Mouse (Mus musculus) left cerebral cortex, postnatal 4 days (tissue): ENCODE results near the gene Gm14295. TPM values are rescaled to one million over a fixed set of nuclear protein-coding genes. Genes with fewer than 3 reads are reported as not detected.
"Not testable (repeated sequence)": the region's sequence is repeated elsewhere in the genome, so short reads cannot be mapped to it uniquely, and the experiment has no call there.

ENCODE experiments used
- DNase-seq: peaks from one replicate; pipeline ENCODE4 v3.0.0-alpha.2; 2022
- intact Hi-C: fragments of 180-260 bp; cut with DNase I; formaldehyde crosslinking; loops from one replicate; pipeline ENCODE4 v1.15.1; 2025
- total RNA-seq, 2 experiments: library from RNA; stranded (reverse); gene quantifications; 2 replicates each; pipeline ENCODE4 v1.2.3; 2021

Gm14295 gene
- 10 to 100 TPM in 1 of 2 experiments, 1 to 10 TPM in 1; 8.9 to 12.6 TPM for total RNA-seq

DNA sequence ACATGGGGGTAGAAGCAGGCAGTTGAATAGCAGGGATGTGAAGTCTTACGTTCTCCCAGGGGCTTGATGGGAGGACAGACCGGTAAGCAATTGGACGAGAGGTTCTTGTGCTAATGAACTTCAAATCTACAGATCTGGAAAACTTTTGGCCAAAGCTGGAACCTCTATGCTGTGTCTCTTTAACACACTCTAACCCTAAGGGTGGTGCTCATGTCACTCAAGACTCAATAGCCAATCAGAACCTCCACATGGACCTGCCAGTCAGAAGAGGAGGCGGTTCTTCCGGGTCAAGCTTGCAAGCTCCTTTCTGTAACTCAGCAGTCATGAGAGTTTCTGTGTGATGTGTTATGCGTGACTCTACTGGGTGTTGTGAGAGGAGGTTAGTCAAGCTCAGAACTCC, at the start of gene Gm14295:
Gm14295 (plus strand) TSS at position 301 of the 400 bp plus-strand sequence.
- DNase-seq, intact Hi-C loops: not testable (repeated sequence)

DNA sequence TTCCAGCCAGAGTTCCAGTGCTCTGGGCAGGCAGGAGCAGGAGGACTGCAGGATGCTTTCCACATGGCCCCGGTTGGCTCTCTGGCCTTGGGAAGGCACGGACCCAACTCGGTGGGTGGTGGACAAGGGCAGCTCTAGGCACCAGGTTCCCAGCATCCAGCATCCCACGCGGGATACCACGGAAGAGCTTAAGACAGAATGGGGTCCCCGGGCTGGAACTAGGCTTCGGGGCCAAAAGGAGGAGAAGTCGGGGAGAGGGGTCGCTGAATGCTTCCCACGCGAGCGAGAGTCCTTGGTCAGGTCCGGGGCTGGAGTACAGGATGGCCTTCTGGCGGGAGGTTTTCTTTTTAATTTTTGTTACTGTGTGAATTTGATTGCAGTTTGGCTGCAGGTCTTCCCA, 373 bp downstream of the Gm14295 start:
- DNase-seq, intact Hi-C loops: not testable (repeated sequence)

DNA sequence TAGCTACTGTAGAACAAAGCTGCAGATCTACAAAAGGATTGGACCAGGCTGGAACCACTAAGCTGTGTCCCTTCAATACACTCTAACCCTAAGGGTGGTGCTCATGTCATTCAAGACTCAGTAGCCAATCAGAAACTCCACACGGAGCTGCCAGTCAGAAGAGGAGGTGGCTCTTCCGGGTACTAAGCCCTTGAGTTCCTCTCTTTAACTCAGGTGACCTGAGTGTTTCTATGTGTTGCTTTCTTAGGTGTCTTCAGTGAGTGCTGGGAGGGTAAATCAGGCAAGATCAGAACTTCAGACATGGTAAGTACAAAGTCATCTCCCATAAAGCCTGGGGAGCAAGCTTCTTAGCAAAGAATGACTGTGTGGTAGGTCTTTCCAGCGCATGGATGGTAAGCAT, 32.4 kb downstream of the Gm14295 start, which contains the start of gene Gm14408:
Gm14408 (plus strand) TSS at position 301 of the 400 bp plus-strand sequence.
- intact Hi-C loops, DNase-seq: not testable (repeated sequence)

Other genes starting within 250 kb of the Gm14295 start
- gene Gm14308, start 162.3 kb upstream of the Gm14295 start, total RNA-seq, result 1 to 10 TPM; 4.4 to 6.7 TPM
- 10 to 100 TPM; 10.4 to 14.3 TPM for gene Zfp973, start 128.1 kb upstream of the Gm14295 start, total RNA-seq
- 10 to 100 TPM; 22.5 to 22.9 TPM for gene Gm14305, start 90.3 kb upstream of the Gm14295 start, total RNA-seq
- gene Gm14408, start 32.5 kb downstream of the Gm14295 start, total RNA-seq, result not detected
- gene Gm14296, start 129.2 kb downstream of the Gm14295 start, total RNA-seq, result 10 to 100 TPM; 12.6 to 12.7 TPM
- 10 to 100 TPM; 50.9 to 51.0 TPM for gene Gm14419, start 202.3 kb downstream of the Gm14295 start, total RNA-seq